Mouse (Mus musculus): ENCODE measurements around the gene Btbd19.

Gene Btbd19

GRCm38 (mm10) chr4:117070624-117071023 is 54.9 kb downstream of the Btbd19 start:
- no peak for DNase-seq (ENCODE audit: extremely low read depth, low read depth, low spot score)

DNA sequence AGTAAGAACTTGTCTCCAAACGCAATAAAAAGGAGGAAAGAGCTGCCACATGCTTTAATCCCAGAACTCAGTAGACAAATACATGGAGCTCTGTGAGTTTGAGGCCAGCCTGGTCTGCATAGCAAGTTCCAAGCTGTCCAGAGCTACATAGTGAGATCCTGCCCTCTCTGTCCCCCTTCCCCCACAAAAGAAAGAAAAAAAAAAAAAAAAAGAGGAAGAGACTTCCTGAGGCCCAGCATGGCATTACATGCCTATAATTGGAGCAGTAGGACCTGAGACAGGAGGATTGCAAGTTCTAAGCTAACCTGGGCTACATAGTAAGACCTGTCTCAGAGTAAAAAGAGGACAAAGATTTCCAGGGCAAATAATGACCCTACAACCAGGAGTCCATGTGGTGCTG is 55.9 kb downstream of the Btbd19 start:
- no peak for DNase-seq (ENCODE audit: extremely low read depth, low read depth, low spot score)
